Mouse (Mus musculus) heart, embryonic 11.5 days (tissue): ENCODE measurements around the gene Trim44. TPM values are rescaled to one million over a fixed set of nuclear protein-coding genes. Genes with fewer than 3 reads are reported as not detected.

Experiments
- ATAC-seq: fragments of 200-750 bp; cut with Nextera tagmentation; replicated peaks from 2 replicates; pipeline ENCODE4 v1.8.0; 2017; ENCODE audit warnings: moderate library complexity; ENCODE audit not compliant: insufficient number of reproducible peaks, low FRiP score, low TSS enrichment
- H3K27ac ChIP-seq: fragments of 300-500 bp; sonication (generic); 2 replicates; pipeline ENCODE4 v1.5.1; 2014; ENCODE audit warnings: mild to moderate bottlenecking, low read depth, low read length
- H3K27me3 ChIP-seq: fragments of 300-500 bp; sonication (generic); 2 replicates; pipeline ENCODE4 v1.6.1; 2014; ENCODE audit warnings: mild to moderate bottlenecking, low read length, mixed read lengths; ENCODE audit not compliant: control insufficient read depth, insufficient read depth
- H3K36me3 ChIP-seq: fragments of 300-500 bp; sonication (generic); 2 replicates; pipeline ENCODE4 v1.6.1; 2014; ENCODE audit warnings: mild to moderate bottlenecking, low read length, moderate library complexity, mixed read lengths; ENCODE audit not compliant: control insufficient read depth, insufficient read depth
- H3K4me1 ChIP-seq: fragments of 300-500 bp; sonication (generic); 2 replicates; pipeline ENCODE4 v1.6.1; 2014; ENCODE audit warnings: low read length; ENCODE audit not compliant: control insufficient read depth, insufficient read depth
- H3K4me2 ChIP-seq: fragments of 300-500 bp; sonication (generic); 2 replicates; pipeline ENCODE4 v1.6.1; 2014; ENCODE audit warnings: mild to moderate bottlenecking, moderate library complexity
- H3K4me3 ChIP-seq: fragments of 300-500 bp; sonication (generic); 2 replicates; pipeline ENCODE4 v1.5.1; 2014; ENCODE audit warnings: low read depth, low read length
- H3K9ac ChIP-seq: fragments of 300-500 bp; sonication (generic); 2 replicates; pipeline ENCODE4 v1.6.1; 2014; ENCODE audit warnings: mild to moderate bottlenecking, low read depth, low read length, moderate library complexity
- H3K9me3 ChIP-seq: fragments of 300-500 bp; sonication (generic); replicated peaks from 2 replicates; pipeline ENCODE4 v1.6.1; 2016; ENCODE audit warnings: low read length; ENCODE audit not compliant: control insufficient read depth
- WGBS: fragments of 180-500 bp; shearing (Covaris S2); extraction: QIAGEN DNeasy Blood & Tissue Kit; methylation state at CpG from one replicate; pipeline ENCODE4 v1.1.7; 2014; ENCODE audit not compliant: insufficient replicate concordance; 5-methylcytosine and 5-hydroxymethylcytosine counted together
- polyA plus RNA-seq: library from polyadenylated mRNA; unstranded; fragments of >200 nt; fragmentation: Nextera tagmentation; extraction: Ambion mirVana; gene quantifications from 2 replicates; pipeline ENCODE4 v1.2.1, GENCODE M21; 2014

The Trim44 gene
- polyA plus RNA-seq, 1 experiment from 2014 or later, result 29.7 TPM

DNA sequence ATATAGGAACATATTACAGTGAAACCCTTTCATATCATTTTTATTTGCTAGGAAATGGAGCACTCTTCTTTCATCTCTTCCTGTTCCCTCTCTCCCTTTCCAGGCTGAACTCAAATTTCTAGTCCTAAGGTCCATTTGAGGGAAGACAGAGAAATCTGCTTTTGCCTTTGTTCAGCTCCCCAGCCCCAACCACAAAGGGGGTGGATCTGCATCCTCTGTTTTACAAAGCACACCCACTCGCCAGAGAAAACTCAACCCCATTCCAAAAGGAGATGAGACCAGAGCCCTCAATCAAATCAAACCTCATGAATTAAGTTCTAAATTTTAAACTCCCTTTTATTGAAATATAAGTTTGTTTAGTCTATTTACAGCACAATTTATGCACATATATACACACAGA lies 41.4 kb upstream of the Trim44 start:
- H3K27ac ChIP-seq, result no peak overlapping the region
- H3K4me1 ChIP-seq, result peaks cover 5% of the 10 kb centered on the region; the same call in 1 of the 2 replicates
- no peaks in the 10 kb centered on the region for H3K9me3 ChIP-seq
- no peak overlapping the region for H3K9ac ChIP-seq
- no peak overlapping the region for H3K4me2 ChIP-seq
- WGBS, result 47% methylated on average over 1 of the region's 1 CpGs
- H3K36me3 ChIP-seq, result no peaks in the 10 kb centered on the region
- H3K4me3 ChIP-seq, result no peak overlapping the region
- no peak for ATAC-seq
- no peaks in the 10 kb centered on the region for H3K27me3 ChIP-seq

- Histone ChIP-seq H3K36me3 (no peaks in the 10 kb centered on the region), H3K4me1 (peaks cover 5% of the 10 kb centered on the region; the same call in 1 of the 2 replicates), H3K9ac (no peak overlapping the region), H3K27ac (no peak overlapping the region), H3K4me2 (no peak overlapping the region), H3K9me3 (no peaks in the 10 kb centered on the region), H3K4me3 (no peak overlapping the region), H3K27me3 (no peaks in the 10 kb centered on the region)
- no peak for ATAC-seq
- WGBS, result 86% methylated on average over 7 of the region's 7 CpGs
These were observed 40.2 kb upstream of the Trim44 start for GRCm38 (mm10) chr2:102447831-102448230.

- H3K27ac ChIP-seq, result no peak overlapping the region
- H3K9me3 ChIP-seq, result no peaks in the 10 kb centered on the region
- no peak overlapping the region for H3K9ac ChIP-seq
- no peak for ATAC-seq
- H3K36me3 ChIP-seq, result no peaks in the 10 kb centered on the region
- no peaks in the 10 kb centered on the region for H3K27me3 ChIP-seq
- H3K4me3 ChIP-seq, result no peak overlapping the region
- no peak overlapping the region for H3K4me2 ChIP-seq
- H3K4me1 ChIP-seq, result peaks cover 5% of the 10 kb centered on the region; the same call in 1 of the 2 replicates
- 59% methylated on average over 4 of the region's 4 CpGs for WGBS
These were observed 39.2 kb upstream of the Trim44 start for GRCm38 (mm10) chr2:102446851-102447250.

- no peaks in the 10 kb centered on the region for H3K27me3 ChIP-seq
- H3K4me1 ChIP-seq, result no peaks in the 10 kb centered on the region
- 54% methylated on average over 8 of the region's 8 CpGs for WGBS
- H3K9me3 ChIP-seq, result no peaks in the 10 kb centered on the region
- no peak overlapping the region for H3K4me3 ChIP-seq
- no peak overlapping the region for H3K27ac ChIP-seq
- no peaks in the 10 kb centered on the region for H3K36me3 ChIP-seq
- no peak overlapping the region for H3K9ac ChIP-seq
- ATAC-seq, result no peak
- H3K4me2 ChIP-seq, result no peak overlapping the region
These were observed 29.9 kb upstream of the Trim44 start for GRCm38 (mm10) chr2:102437357-102438030.

DNA sequence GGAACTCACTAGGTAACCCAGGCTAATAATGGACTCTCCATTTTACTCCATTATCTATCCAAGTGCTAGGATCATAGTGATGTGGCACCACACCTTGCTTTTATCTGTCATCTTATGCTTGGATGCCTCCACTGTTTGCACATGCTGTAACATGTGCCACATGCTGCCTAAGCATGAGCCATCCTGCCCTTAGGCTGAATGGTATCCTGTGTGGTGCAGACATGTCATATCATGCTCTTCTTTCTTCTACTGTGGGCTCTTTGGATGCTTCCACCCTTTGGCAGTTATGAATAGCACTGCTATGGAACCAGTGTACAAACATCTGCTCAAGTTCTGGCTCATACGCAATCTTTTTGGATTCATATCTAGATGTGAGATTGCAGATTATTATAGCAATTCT lies 26.3 kb upstream of the Trim44 start:
- no peak for ATAC-seq
- no peak overlapping the region for H3K4me3 ChIP-seq
- 86% methylated on average over 1 of the region's 1 CpGs for WGBS
- no peak overlapping the region for H3K9ac ChIP-seq
- H3K27ac ChIP-seq, result no peak overlapping the region
- no peaks in the 10 kb centered on the region for H3K36me3 ChIP-seq
- no peaks in the 10 kb centered on the region for H3K9me3 ChIP-seq
- H3K4me1 ChIP-seq, result no peaks in the 10 kb centered on the region
- no peak overlapping the region for H3K4me2 ChIP-seq
- H3K27me3 ChIP-seq, result no peaks in the 10 kb centered on the region

GRCm38 (mm10) chr2:102431084-102431483 lies 23.5 kb upstream of the Trim44 start:
- ATAC-seq, result no peak
- 58% methylated on average over 4 of the region's 4 CpGs for WGBS
- no peak overlapping the region for H3K9ac ChIP-seq
- no peak overlapping the region for H3K4me2 ChIP-seq
- no peaks in the 10 kb centered on the region for H3K36me3 ChIP-seq
- no peaks in the 10 kb centered on the region for H3K9me3 ChIP-seq
- H3K27ac ChIP-seq, result no peak overlapping the region
- H3K4me1 ChIP-seq, result no peaks in the 10 kb centered on the region
- H3K27me3 ChIP-seq, result no peaks in the 10 kb centered on the region
- H3K4me3 ChIP-seq, result no peak overlapping the region

DNA sequence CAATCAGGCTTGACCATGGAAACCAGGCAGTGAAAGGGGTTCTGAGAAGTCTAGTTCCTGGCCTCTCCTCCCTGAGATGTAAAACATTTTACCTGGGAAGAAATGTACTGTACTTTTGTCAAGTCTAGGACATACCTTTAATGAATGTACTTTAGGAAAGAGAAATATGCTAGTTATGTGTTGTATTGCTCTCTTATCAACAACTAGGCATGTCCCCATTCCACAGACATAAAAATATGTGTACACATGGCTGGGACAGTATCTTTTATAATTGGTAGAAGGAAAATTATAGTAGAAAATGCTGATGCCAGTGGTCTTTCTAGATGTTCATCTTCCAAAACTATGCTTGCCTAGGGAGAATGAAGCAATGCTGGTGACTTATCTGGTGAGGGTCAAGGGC lies 20.3 kb upstream of the Trim44 start:
- no peak overlapping the region for H3K9ac ChIP-seq
- no peak overlapping the region for H3K4me2 ChIP-seq
- H3K36me3 ChIP-seq, result no peaks in the 10 kb centered on the region
- H3K27ac ChIP-seq, result no peak overlapping the region
- H3K4me1 ChIP-seq, result no peaks in the 10 kb centered on the region
- no peaks in the 10 kb centered on the region for H3K9me3 ChIP-seq
- ATAC-seq, result no peak
- no peak overlapping the region for H3K4me3 ChIP-seq
- H3K27me3 ChIP-seq, result no peaks in the 10 kb centered on the region

DNA sequence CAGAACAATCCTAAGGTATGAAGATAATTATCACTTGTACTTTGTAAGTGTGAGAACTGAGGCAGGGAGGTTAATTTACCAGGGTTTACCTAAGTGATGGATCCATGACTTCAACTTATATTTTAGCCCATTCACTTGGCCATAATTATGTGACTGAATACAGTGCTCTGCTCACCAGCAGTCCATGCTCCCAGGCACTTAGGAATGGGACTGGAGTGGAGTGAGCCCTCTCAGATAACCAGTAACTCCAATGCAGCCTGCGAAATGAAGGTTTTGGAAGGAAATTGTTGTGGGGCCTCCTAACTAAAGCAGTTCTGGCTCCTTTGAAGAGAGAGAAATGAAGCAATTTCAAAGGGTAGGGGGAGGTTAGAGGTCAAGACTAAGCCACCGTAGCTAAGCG lies 18.8 kb upstream of the Trim44 start:
- H3K9ac ChIP-seq, result no peak overlapping the region
- no peak for ATAC-seq
- no peak overlapping the region for H3K27ac ChIP-seq
- H3K4me1 ChIP-seq, result no peaks in the 10 kb centered on the region
- WGBS, result 75% methylated on average over 3 of the region's 3 CpGs
- no peak overlapping the region for H3K4me2 ChIP-seq
- H3K27me3 ChIP-seq, result no peaks in the 10 kb centered on the region
- H3K36me3 ChIP-seq, result no peaks in the 10 kb centered on the region
- H3K9me3 ChIP-seq, result no peaks in the 10 kb centered on the region
- H3K4me3 ChIP-seq, result no peak overlapping the region

DNA sequence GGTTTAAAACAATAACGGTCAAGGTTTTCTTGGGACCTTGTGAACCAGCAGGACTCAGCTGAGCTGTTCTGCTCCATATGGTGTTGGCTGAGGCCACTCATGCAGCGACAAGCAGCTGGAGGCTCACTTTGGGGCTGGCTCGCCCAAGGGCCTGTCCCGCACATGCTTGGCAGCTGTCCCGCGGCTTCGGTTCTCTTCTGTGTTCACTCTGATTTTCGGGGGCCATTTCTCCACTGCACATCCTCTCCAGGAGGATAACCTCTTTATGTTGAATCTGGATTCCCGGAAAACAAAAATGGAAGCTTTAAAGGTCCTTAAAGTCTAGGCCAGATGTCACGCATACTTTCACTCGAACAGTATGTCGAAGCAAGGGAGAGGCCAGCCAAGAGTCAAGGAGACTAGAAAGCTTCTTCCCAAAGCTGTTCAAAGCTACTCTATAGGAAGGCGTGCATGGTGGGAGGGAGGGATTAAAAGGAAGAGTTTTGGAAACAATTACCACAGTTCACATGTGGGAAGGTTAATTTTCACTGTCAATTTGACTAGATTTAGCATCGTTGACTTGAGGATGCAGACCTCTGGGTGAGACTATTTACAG lies 8.6 kb upstream of the Trim44 start:
- no peaks in the 10 kb centered on the region for H3K36me3 ChIP-seq
- no peaks in the 10 kb centered on the region for H3K27me3 ChIP-seq
- no peak overlapping the region for H3K4me3 ChIP-seq
- H3K27ac ChIP-seq, result no peak overlapping the region
- WGBS, result 86% methylated on average over 14 of the region's 14 CpGs
- H3K4me2 ChIP-seq, result no peak overlapping the region
- no peaks in the 10 kb centered on the region for H3K4me1 ChIP-seq
- no peaks in the 10 kb centered on the region for H3K9me3 ChIP-seq
- H3K9ac ChIP-seq, result no peak overlapping the region
- no peak for ATAC-seq
